Mouse (Mus musculus) frontal cortex, postnatal 10 days (tissue): Measurements from ENCODE around the gene Set.

Experiments used
- DNase-seq, 2 experiments: peaks; one replicate each; pipeline ENCODE4 v3.0.0; 2022; ENCODE audit warnings: low spot score in 2 of 2, mixed read lengths in 1 of 2

The Set gene

DNA sequence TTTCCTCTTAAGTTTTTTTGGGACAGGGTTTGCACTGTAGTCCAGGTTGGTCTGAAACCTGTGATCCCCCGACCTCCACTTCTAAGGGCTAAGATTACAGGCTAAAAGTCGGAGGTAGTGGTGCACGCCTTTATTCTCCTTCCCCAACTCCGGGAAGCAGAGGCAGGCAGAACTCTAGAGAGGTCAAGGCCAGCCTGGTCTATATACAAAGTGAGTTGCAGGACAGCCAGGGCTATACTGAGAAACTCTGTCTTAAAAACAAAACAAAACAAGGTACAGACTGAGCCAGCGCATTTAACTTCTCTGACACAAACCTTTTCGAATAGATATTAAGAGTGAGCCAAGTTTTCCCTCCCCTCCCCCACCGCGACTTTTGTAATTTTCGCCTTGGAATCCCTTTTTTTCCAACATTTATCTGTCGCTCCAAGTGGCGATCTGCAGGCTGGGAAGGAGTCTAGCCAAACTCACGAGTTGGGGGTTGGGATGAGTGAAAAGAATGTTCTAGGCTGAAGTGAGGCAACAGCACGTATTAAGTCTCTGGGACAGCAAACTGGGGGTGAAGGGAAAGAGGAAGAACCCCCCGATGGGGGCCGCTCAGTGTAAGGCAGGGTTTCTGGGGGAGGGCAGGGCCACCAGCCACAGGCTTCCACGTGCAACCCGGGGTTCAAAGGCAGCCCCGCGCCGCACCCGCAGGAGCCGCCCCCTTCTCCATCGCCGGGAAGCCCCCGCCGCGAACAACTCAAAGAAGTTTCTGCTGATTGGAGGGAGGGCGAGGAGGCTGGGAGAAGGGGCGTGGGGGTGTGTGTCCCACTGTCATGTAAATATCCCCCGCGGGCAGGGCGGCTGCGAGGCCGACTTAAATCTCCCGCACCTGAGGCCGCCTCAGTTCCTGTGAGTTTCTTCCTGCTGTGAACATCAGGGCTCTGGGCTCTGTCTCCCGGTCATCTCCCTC, 4.3 kb downstream of the Set start:
- peak in 1 of 2 experiments; percentile 27 for DNase-seq

DNA sequence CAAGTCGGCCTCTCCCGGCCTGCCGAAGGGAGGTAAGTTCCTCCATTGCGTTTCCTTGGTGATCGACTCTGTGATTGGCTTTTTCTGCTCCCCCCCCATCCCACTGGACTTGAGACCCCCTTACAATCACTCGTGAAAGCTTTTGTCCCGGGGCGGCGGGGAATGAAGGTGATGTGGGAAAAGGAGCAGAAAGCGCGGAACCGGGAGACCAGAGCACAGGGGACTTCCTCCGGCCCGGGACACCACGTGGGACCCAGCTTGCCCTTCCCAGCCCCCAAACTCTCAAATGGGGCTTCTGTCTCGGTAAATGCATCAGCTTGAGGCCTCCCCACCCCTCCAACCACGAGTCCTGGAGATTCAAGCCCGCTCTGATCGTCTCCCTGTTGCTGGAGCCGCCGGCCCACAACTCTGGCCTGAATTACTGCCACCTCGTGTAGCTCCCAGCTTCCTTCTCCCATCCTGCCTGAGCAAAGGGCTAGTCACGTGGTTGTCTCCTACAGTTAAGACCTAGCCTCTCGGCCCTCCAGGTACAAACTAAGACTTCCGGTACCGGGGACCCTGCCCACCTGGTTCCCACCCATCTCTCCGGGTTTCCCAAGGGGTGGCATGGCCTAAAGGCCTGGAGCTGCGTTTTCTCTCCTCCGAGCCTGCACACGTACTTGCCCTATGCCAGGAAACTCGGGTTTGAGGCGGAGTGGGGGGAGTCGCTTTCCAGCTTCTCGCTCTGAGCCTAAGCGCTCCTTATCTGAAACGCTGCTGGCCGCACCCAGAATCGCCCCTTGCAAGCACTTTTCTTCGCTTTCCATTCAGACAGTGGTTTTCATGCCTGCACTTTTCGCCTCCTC, 5.3 kb downstream of the Set start:
- peak in 1 of 2 experiments; percentile 34 for DNase-seq

GRCm38 (mm10) chr2:30063235-30063634, 6.1 kb downstream of the Set start:
- DNase-seq, result no peak

GRCm38 (mm10) chr2:30063791-30064190, 6.6 kb downstream of the Set start:
- no peak for DNase-seq

DNA sequence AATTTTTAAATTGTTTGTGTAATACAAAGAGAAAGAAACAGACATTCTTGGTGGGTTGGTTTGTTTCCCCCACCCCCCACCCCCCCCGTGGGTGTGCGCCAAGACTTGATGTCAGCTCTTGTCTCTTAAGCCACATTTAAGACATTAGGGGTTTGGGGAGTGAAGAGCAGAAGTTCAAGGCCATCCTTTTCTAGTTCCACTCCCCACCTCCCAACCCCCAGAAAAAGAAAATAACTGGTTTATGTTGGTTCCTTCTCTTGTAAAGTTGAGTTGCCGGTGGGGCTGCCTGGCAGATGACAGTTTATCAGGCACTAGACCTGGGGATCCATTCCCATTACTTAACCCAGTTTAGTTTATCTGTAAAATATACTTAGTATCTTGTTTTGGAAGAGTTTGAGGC, 7.1 kb downstream of the Set start:
- no peak for DNase-seq

DNA sequence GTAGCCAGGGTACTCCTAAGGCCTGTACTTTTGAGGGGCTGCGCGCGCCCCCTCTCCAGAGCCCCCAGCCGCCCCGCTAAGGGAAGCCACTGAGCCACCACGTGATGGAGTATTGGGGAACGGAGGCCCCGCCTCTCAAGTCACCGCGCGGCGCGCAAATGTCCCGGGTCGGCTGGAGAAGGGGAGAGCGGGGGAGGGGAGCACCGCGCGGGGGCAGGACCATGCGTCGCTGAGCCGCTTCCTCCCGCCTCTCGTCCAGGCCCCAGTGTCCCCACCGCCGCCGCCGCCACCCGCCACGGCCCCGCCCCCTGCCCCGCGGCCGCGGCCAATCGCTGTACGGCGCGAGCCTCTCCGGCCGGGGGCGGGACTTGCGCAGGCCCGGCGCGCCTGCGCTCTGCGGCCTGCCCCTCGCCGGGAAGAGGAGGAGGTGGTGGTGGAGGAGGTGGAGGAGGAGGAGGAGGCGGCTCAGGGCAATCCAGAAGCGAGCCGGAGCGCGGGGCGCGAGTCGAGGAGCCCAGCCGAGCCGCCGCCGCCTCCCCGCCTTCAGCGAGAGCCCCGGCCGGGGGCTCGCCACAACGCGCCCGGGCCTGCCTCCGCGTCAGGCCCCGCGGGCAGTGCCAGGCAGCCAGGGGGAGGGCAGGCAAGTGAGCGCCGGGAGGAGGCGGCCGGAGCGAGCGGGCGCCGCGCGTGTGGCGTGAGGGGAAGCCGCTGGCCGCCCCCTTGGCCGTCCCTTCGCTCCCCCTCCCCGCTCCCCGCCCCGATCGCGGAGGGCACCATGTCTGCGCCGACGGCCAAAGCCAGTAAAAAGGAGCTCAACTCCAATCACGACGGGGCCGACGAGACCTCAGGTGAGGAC, 9.1 kb downstream of the Set start:
- DNase-seq, result peak; percentile 92

DNA sequence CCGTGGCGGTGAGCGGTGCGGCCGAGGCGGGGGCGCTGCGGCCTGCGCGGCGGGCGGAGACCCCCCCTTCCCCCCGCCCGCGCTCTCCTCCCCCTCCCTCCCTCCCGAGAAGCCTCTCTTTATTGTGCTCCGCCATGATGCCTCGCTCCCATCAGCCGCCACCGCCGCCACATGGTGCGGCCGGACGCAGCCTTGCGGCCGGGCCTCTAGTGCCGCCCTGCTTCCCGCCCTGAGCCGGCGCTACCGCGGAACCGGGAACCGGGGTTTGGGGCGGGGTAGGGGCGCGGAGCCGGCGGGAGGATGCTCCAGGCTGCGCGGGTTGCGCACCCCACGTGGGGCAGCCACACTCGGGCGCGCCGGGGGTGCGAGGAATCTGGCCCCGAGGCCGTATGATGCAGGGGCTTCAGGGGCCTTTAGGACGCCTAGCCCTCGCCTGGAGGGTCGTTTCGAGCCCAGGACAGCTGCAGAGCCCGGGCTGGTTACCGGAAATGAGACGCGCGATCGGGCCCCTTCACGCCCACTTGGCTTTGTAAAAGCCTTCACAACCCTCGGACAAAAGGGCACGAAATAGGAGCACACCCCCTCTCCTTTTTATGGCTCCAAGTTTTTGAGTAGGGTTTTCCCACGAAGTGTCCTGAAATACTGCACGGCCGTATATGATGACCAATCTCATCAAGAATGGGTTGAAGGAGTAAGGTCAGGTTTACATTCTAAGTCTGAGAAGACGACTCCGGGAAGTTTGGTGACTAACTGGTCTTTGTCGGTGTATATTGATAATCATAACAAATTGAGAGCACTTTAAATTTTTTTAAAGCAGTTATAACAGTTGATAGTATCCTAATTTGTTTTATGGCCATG, 10.1 kb downstream of the Set start:
- peak in 1 of 2 experiments; percentile 42 for DNase-seq

DNA sequence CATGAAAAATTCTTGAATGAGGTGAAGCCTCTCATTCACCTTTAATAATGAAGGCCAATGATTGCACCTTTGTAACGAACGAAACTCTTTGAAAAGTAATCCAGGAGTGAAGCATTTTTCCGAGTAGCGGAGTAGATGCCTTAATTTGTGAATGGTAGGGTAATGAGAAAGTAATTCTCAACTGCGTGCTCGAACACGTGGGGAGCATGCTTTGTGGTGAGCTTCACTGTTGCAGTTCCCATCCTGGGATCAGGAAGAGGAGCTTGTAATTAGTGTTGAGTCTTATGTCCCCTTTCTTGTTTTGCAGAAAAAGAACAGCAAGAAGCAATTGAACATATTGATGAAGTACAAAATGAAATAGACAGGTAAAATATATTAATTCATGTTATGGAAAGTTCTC, 10.8 kb downstream of the Set start:
- DNase-seq, result no peak

- DNase-seq, result no peak
Measured at GRCm38 (mm10) chr2:30072875-30073274, 15.7 kb downstream of the Set start.

GRCm38 (mm10) chr2:30073285-30073684, 16.1 kb downstream of the Set start:
- no peak for DNase-seq

DNA sequence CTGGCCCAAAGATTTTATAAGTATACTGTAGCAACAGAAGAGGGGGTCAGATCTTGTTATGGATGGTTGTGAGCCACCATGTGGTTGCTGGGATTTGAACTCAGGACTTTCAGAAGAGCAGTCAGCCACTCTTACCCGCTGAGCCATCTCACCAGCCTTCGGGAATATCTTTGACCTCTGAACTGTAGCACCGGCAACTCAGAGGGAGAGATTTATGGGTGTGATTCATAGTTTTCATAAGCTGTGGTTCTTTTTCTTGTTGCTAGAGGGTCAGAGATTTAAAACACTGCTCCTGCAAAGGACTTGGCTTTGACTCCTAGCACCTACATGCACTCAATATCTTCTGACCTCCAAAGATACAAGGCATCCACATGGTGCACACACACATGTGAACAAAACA, 18.4 kb downstream of the Set start:
- DNase-seq, result no peak

DNA sequence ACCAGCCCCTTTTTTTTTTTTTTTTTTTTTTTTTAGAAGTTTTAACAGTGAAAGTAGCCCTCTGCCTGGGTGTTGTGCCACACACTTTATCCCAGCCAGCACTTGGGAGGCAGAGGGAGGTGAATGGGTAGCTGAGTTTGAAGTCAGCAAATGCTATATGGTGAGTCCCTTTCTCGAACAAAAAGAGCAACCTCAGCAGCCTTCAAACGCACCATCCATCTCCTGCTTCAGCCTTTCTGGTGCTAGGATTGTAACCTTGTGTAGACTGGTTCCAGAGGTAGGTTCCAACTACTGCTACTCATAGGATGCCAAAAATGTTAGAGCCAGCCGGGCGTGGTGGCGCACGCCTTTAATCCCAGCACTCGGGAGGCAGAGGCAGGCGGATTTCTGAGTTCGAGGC, 19.3 kb downstream of the Set start:
- no peak for DNase-seq

GRCm38 (mm10) chr2:30076959-30077358, 19.8 kb downstream of the Set start:
- no peak for DNase-seq

- DNase-seq, result peak in 1 of 2 experiments; percentile 77
Measured at GRCm38 (mm10) chr2:30077502-30078348, 20.5 kb downstream of the Set start, which contains the start of gene Pkn3. TSS of gene Pkn3 (plus strand) at chr2:30077684.

DNA sequence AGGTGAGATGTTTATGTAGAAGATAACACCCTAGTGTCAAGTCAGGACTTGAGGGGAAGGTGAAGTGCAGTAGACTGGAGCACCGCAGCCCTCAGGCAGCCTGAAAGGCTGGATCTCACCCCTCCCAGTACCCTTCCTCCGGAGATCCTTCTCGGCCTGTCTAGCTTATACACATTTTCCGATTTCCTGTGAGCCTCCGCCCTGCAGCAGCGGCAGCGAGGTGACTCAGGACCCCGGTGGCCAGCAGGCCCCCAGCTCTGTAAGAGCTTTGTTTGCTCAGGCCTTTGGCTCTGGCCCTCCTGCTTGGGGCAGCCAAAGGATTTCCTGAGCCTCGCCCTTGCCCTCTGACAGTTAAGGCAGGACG, 21.2 kb downstream of the Set start:
- DNase-seq, result no peak

- DNase-seq, result no peak
Measured at GRCm38 (mm10) chr2:30078760-30079159, 21.6 kb downstream of the Set start.

DNA sequence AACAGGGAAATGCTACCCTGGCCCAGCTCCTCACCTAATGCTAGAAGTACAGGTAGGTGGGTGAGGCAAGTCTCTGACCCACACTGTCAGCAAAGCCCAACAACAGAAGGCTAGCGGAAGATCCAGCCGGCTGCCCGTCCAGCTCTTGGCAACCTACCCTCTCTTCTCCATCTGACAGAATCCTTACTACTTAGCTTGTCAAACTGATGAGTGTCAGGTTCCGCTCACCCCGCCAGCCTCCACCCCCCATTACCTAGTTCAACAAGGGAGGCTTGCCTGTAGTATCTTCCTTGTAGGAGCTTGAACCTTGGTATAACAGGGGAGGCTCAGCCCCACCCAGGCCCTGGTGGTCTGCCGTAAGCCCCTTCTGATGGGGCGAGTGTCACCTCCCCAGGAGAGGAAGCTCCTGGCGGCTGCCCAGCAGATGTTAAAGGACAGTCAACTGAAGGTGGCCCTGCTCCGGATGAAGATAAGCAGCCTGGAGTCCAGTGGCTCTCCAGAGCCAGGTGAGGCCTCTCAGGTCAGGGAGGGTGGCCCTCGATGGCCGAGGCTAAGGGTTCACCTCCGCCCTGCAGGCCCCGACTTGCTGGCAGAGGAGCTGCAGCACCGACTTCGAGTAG, 23.1 kb downstream of the Set start:
- no peak for DNase-seq

DNA sequence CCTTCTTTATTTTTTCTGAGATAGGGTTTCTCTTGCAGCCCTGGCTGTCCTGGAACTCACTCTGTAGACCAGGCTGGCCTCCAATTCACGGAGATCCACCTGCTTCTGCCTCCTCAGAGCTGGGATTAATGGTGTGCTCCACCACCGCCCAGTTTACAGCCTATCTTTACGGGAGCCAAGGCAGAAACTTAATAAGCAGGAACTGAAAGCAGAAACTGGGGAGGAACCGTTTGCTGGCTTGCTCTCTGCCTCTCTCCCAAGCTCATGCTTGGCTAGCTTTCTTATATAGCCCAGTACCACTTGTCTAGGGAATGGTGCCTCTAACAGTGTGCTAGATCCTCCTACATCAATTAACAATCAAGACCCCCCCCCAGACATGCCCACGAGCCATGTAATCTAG, 26.9 kb downstream of the Set start:
- no peak for DNase-seq

DNA sequence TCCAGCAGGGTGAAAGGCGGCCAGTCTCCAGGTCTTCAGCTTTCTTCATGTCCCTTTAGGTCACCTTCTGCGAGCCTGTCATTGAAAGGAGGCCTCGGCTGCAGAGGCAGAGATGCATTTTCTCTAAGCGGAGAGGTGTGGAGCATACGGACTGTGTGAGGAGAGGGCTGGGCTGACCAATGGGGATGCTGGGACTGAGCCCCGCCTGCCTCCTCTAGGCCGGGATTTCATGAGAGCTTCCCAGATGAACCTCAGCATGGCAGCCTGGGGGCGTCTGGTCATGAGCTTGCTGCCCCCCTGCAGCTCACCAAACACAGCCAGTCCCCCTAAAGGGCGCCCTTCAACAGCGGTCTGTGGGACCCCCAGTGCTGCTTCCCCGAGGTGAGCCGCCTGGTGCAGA, 27.5 kb downstream of the Set start:
- DNase-seq, result no peak
